ENCODE assay signal across 10 mouse cellular contexts in the genomic region with DNA sequence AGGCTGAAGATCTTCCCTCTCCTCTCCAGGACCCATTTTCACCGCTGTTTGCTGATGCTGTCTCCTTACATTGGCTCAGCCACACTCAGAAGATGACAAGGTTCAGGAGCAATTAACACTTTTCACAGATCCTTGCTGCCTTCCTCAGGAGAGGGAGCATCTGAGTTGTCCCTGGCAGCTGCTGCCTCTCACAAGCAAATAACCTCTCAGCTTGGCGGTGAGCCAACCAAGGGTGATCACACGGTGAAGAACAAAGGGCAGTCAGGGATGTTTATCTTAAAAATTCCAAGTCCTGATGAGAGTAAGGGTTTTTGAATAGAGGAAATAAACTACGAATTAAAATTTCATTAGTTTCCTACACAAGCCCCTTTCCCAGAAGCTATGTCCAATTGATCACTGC.
DNase-seq lines count a peak whose midpoint lies in the region; ATAC-seq and TF ChIP-seq lines count a peak whose summit lies in the region.
"Had no signal": no experiment of that assay in that cellular context is flagged by ENCODE, and none has a peak within 500 bp of the region (broad histone marks: within the 10 kb centered on the region; RNA-seq: fewer than 3 reads in every experiment).

No protein-coding gene starts in this region.

- no peak overlapping the region for H3K27ac ChIP-seq in liver, embryonic 12.5 days
- H3K27ac ChIP-seq: midbrain, embryonic 12.5 days; stomach, embryonic 15.5 days had no signal

- H3K4me1 ChIP-seq in liver, embryonic 12.5 days, result no peaks in the 10 kb centered on the region
- H3K4me1 ChIP-seq in lung, adult 2 months (ENCODE audit: control insufficient read depth, insufficient read depth, low read length), result peaks cover 2% of the 10 kb centered on the region; the same call in 1 of the 2 replicates

- 51% methylated on average over 4 of the region's 4 CpGs for WGBS in liver, embryonic 12.5 days (ENCODE audit: insufficient replicate concordance)
- WGBS in lung, adult 2 months, result 21% methylated on average over 4 of the region's 4 CpGs

- no peak for TF ChIP-seq CTCF in lung, adult 2 months (IDR thresholded peaks at IDR 0.05; ENCODE audit: insufficient read depth, low read length)

- no peak for TF ChIP-seq POLR2A in lung, adult 2 months (IDR thresholded peaks at IDR 0.05; ENCODE audit: borderline replicate concordance, extremely low read depth, low read depth, low read length)

- H3K36me3 ChIP-seq in liver, embryonic 12.5 days, result no peaks in the 10 kb centered on the region
- H3K36me3 ChIP-seq: midbrain, embryonic 12.5 days; stomach, embryonic 15.5 days had no signal

- DNase-seq in cerebellum, adult 11-12 months, result peak; percentile 3
- no peak for DNase-seq in cerebellum, adult 9-10 months
- DNase-seq in liver, result peak; percentile 13
- peak; percentile 4 for DNase-seq in cerebellum, adult 8-10 months
- peak; percentile 17 for DNase-seq in lung, adult 2 months
- no peak for DNase-seq in spleen, postnatal 14 days (ENCODE audit: low spot score in 2 of 2)
- no peak for DNase-seq in thymus, postnatal 4 days

- no peak overlapping the region for H3K4me2 ChIP-seq in liver, embryonic 12.5 days
- H3K4me2 ChIP-seq: midbrain, embryonic 12.5 days; stomach, embryonic 15.5 days had no signal

- no peaks in the 10 kb centered on the region for H3K9me3 ChIP-seq in liver, embryonic 12.5 days (replicated peaks)
- H3K9me3 ChIP-seq: stomach, embryonic 15.5 days had no signal

- no peak for ATAC-seq in liver, embryonic 12.5 days

- no peak overlapping the region for H3K4me3 ChIP-seq in liver, embryonic 12.5 days
- no peak overlapping the region for H3K4me3 ChIP-seq in lung, adult 2 months (replicated peaks; ENCODE audit: extremely low read depth, low read depth, low read length)
- H3K4me3 ChIP-seq: midbrain, embryonic 12.5 days; stomach, embryonic 15.5 days had no signal

- H3K27me3 ChIP-seq in liver, embryonic 12.5 days (replicated peaks), result no peaks in the 10 kb centered on the region
- H3K27me3 ChIP-seq: midbrain, embryonic 12.5 days; stomach, embryonic 15.5 days had no signal

- no peak overlapping the region for H3K9ac ChIP-seq in liver, embryonic 12.5 days
- H3K9ac ChIP-seq: midbrain, embryonic 12.5 days; stomach, embryonic 15.5 days had no signal

Comparison
In these comparisons a context has a peak if more than half of its experiments do, and no peak if none do; other contexts are left out.
1. DNase-seq: peak in cerebellum, adult 11-12 months (single experiment), liver (single experiment), cerebellum, adult 8-10 months (single experiment) and lung, adult 2 months (single experiment); none in cerebellum, adult 9-10 months (single experiment), spleen, postnatal 14 days (0 of 2) and thymus, postnatal 4 days (single experiment).